Mouse (Mus musculus): ENCODE data around the gene Arl8b. TPM values are rescaled to one million over a fixed set of nuclear protein-coding genes. Genes with fewer than 3 reads are reported as not detected.

Gene Arl8b
- total and polyA plus RNA-seq, 3 experiments: 37.7 to 120 (median 75.2) TPM

DNA sequence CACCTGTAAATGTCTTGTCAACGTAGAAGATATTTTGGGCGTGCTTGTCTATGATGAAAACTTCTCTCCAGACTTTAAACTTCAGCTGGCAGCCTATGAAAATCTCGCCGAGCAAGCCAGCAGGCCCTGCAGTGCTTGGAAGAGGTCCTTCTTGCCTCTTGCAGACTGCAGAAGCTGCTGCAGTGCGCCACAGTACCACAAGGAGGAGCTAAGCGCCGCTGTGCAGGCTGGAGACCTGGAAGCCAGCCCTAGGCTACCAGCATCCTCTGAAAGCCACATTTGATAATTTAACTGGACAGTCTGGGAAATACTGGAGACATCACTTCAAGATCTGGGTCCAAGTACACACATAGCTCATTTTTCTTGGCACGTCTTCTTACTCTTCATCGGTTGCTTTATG, 10.0 kb upstream of the Arl8b start:
- Histone ChIP-seq H3K27me3 (ENCODE audit: control insufficient read depth in 1 of 2, insufficient read depth in 2 of 2, low read length in 2 of 2) (no peaks in the 10 kb centered on the region), H3K4me3 (ENCODE audit: control insufficient read depth in 1 of 2, insufficient read depth in 1 of 2, low read depth in 2 of 2, low read length in 2 of 2) (no peak overlapping the region), H3K9me3 (replicated peaks; ENCODE audit: insufficient read depth, low read length) (no peaks in the 10 kb centered on the region), H3K27ac (ENCODE audit: control insufficient read depth, low read depth, low read length) (no peak overlapping the region), H3K79me2 (ENCODE audit: control insufficient read depth, insufficient read depth, low read length, poor library complexity) (no peaks in the 10 kb centered on the region), H3K36me3 (ENCODE audit: control insufficient read depth in 1 of 2, insufficient read depth in 2 of 2, low read length in 2 of 2) (peaks cover 0 to 3% of the 10 kb centered on the region in 2 experiments; a peak in 2 of 4 replicates), H3K4me1 (ENCODE audit: control insufficient read depth in 1 of 2, insufficient read depth in 2 of 2, low read length in 2 of 2) (peaks cover 5% of the 10 kb centered on the region in 2 experiments; a peak in 3 of 4 replicates), H3K9ac (ENCODE audit: control insufficient read depth, low read depth, low read length, poor library complexity, severe bottlenecking) (no peak overlapping the region)
- TF ChIP-seq SMC3 (IDR thresholded peaks at IDR 0.05; ENCODE audit: low read depth, low read length) (peak; percentile 87), RAD21 (IDR thresholded peaks at IDR 0.05; ENCODE audit: low read depth, low read length) (peak; percentile 89), CTCF (IDR thresholded peaks at IDR 0.05 in 2 of 3, conservative IDR thresholded peaks at IDR 0.05 in 1 of 3; ENCODE audit: control insufficient read depth in 1 of 3, insufficient read depth in 1 of 3, low read depth in 2 of 3, low read length in 3 of 3, poor library complexity in 1 of 3, severe bottlenecking in 1 of 3) (peak; percentile 88 to 98 (median 95)), ZC3H11A (IDR thresholded peaks at IDR 0.05; ENCODE audit: low read depth, low read length) (peak; percentile 81), ZNF384 (IDR thresholded peaks at IDR 0.05; ENCODE audit: low read depth, low read length) (no peak)
- DNase-seq (ENCODE audit: low read depth, low spot score): peak; percentile 82

DNA sequence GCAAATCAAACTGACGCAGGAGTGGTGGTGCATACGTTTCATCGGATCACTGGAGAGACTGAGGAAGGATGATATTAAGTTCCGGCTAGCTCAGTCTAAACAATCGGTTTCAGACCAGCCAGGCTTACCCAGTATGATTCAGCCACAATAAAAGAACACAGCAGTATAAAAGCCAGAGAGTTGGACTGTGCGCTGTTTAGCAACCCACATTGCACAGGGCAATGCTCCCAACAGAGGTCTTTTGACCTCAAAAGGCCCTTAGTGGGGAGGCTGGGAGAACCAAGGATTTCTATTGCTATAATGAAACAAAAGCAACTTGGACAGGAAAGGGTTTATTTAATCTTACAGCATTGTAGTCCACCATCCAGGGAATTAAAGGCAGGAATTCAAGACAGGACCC, 9.4 kb upstream of the Arl8b start:
- no peak overlapping the region for H3K9ac ChIP-seq (ENCODE audit: control insufficient read depth, low read depth, low read length, poor library complexity, severe bottlenecking)
- H3K36me3 ChIP-seq (ENCODE audit: control insufficient read depth in 1 of 2, insufficient read depth in 2 of 2, low read length in 2 of 2): peaks cover 0 to 8% of the 10 kb centered on the region in 2 experiments; a peak in 2 of 4 replicates
- no peak for DNase-seq (ENCODE audit: low read depth, low spot score)
- no peak overlapping the region for H3K4me3 ChIP-seq (ENCODE audit: control insufficient read depth in 1 of 2, insufficient read depth in 1 of 2, low read depth in 2 of 2, low read length in 2 of 2)
- no peaks in the 10 kb centered on the region for H3K79me2 ChIP-seq (ENCODE audit: control insufficient read depth, insufficient read depth, low read length, poor library complexity)
- H3K9me3 ChIP-seq (replicated peaks; ENCODE audit: insufficient read depth, low read length): no peaks in the 10 kb centered on the region
- TF ChIP-seq ETS1 (IDR thresholded peaks at IDR 0.05; ENCODE audit: low read depth, low read length) (no peak), GABPA (IDR thresholded peaks at IDR 0.05; ENCODE audit: low read depth, low read length) (no peak), NRF1 (IDR thresholded peaks at IDR 0.05; ENCODE audit: insufficient read depth, low read depth, low read length, poor library complexity, severe bottlenecking) (no peak)
- H3K27me3 ChIP-seq (ENCODE audit: control insufficient read depth in 1 of 2, insufficient read depth in 2 of 2, low read length in 2 of 2): no peaks in the 10 kb centered on the region
- H3K27ac ChIP-seq (ENCODE audit: control insufficient read depth, low read depth, low read length): no peak overlapping the region
- peaks cover 5 to 10% of the 10 kb centered on the region in 2 experiments; a peak in 3 of 4 replicates for H3K4me1 ChIP-seq (ENCODE audit: control insufficient read depth in 1 of 2, insufficient read depth in 2 of 2, low read length in 2 of 2)

DNA sequence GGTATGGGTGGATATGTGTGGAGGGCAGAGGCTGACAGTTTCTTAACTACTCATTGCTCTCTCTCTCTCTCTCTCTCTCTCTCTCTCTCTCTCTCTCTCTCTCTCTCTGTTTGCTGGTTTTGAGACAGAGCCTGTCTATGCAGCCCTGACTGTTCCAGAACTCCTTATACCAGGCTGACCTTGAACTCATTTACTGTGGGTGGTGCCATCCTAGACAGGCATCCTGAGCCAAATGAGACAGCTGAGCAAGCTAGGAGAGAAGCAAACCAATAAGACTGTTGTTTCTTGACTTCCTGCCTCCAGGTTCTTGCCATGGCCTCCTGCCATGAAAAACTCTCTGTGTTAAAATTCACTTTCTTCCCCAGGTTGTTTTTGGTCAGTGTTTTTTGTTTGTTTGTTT, 6.6 kb upstream of the Arl8b start:
- DNase-seq (ENCODE audit: low read depth, low spot score): no peak
- Histone ChIP-seq H3K27ac (ENCODE audit: control insufficient read depth, low read depth, low read length) (no peak overlapping the region), H3K9ac (ENCODE audit: control insufficient read depth, low read depth, low read length, poor library complexity, severe bottlenecking) (no peak overlapping the region), H3K4me3 (ENCODE audit: control insufficient read depth in 1 of 2, insufficient read depth in 1 of 2, low read depth in 2 of 2, low read length in 2 of 2) (no peak overlapping the region), H3K79me2 (ENCODE audit: control insufficient read depth, insufficient read depth, low read length, poor library complexity) (no peaks in the 10 kb centered on the region), H3K9me3 (replicated peaks; ENCODE audit: insufficient read depth, low read length) (no peaks in the 10 kb centered on the region), H3K4me1 (ENCODE audit: control insufficient read depth in 1 of 2, insufficient read depth in 2 of 2, low read length in 2 of 2) (peaks cover 11 to 17% of the 10 kb centered on the region in 2 experiments; a peak in 3 of 4 replicates), H3K27me3 (ENCODE audit: control insufficient read depth in 1 of 2, insufficient read depth in 2 of 2, low read length in 2 of 2) (no peaks in the 10 kb centered on the region), H3K36me3 (ENCODE audit: control insufficient read depth in 1 of 2, insufficient read depth in 2 of 2, low read length in 2 of 2) (peaks cover 0 to 15% of the 10 kb centered on the region in 2 experiments; a peak in 2 of 4 replicates)
- TF ChIP-seq TAL1 (IDR thresholded peaks at IDR 0.05; ENCODE audit: low read length): no peak
- TF ChIP-seq UBTF (IDR thresholded peaks at IDR 0.05; ENCODE audit: borderline replicate concordance, insufficient read depth, low read depth, low read length): no peak
- TF ChIP-seq ETS1 (IDR thresholded peaks at IDR 0.05; ENCODE audit: low read depth, low read length): no peak
- TF ChIP-seq MXI1 (IDR thresholded peaks at IDR 0.05; ENCODE audit: low read depth, low read length): no peak
- no peak for TF ChIP-seq ZKSCAN1 (IDR thresholded peaks at IDR 0.05; ENCODE audit: low read depth, low read length)
- TF ChIP-seq MYB (IDR thresholded peaks at IDR 0.05; ENCODE audit: low read depth, low read length): no peak
- TF ChIP-seq TCF12 (IDR thresholded peaks at IDR 0.05; ENCODE audit: low read depth, low read length): no peak
- no peak for TF ChIP-seq USF2 (IDR thresholded peaks at IDR 0.05; ENCODE audit: borderline replicate concordance in 1 of 2, insufficient read depth in 1 of 2, low read depth in 1 of 2, low read length in 2 of 2)
- no peak for TF ChIP-seq BHLHE40 (IDR thresholded peaks at IDR 0.05; ENCODE audit: borderline replicate concordance, low read depth, low read length)
- TF ChIP-seq MEF2A (IDR thresholded peaks at IDR 0.05; ENCODE audit: extremely low read depth, insufficient replicate concordance, low read depth, low read length, poor library complexity, severe bottlenecking): no peak
- TF ChIP-seq GATA1 (IDR thresholded peaks at IDR 0.05; ENCODE audit: low read depth, low read length): no peak
- no peak for TF ChIP-seq KAT2A (conservative IDR thresholded peaks at IDR 0.05; ENCODE audit: low read depth, low read length)
- TF ChIP-seq MAX (IDR thresholded peaks at IDR 0.05; ENCODE audit: low read length): no peak
- no peak for TF ChIP-seq RAD21 (IDR thresholded peaks at IDR 0.05; ENCODE audit: low read depth, low read length)
- TF ChIP-seq POLR2A (IDR thresholded peaks at IDR 0.05; ENCODE audit: control insufficient read depth in 1 of 2, insufficient read depth in 1 of 2, low read depth in 1 of 2, low read length in 2 of 2, poor library complexity in 1 of 2): no peak
- no peak for TF ChIP-seq POLR2AphosphoS2 (IDR thresholded peaks at IDR 0.05; ENCODE audit: low read length)
- no peak for TF ChIP-seq ZC3H11A (IDR thresholded peaks at IDR 0.05; ENCODE audit: low read depth, low read length)
